Mouse (Mus musculus): ENCODE measurements at regions not wholly inside any gene's neighbourhood (a gene's known extent, or its start where the extent isn't known, plus 50 kb on each side); places are given as distances from the start of the nearest gene placed in this dataset.

DNA sequence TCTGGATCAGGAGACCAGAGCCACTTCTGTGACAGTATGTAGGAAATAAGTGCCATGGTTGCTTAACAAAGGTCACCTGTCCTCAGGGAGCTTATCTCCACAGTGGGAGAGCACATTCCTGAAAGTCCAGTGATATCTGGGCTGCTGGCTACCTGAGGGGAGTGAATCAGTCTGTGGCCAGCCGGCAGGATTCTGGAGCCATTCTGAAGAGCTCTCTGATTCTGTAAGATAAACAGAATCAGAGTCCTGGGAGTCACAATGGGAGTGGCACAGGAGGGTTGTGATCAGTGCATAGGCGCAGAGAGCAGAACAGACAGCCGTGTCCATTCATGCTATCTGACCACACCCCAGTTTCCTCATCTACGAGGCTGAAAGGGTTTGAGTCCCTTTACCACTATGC lies 116.0 kb upstream of the Slc22a23 start:
- Histone ChIP-seq H3K4me1 (peaks cover 7% of the 10 kb centered on the region), H3K9ac (replicated peaks) (no peak overlapping the region), H3K4me2 (replicated peaks) (no peak overlapping the region), H3K9me3 (no peaks in the 10 kb centered on the region), H3K4me3 (no peak overlapping the region), H3K36me3 (no peaks in the 10 kb centered on the region), H3K27ac (replicated peaks) (no peak overlapping the region), H3K27me3 (no peaks in the 10 kb centered on the region)
- 59% methylated on average over 4 of the region's 4 CpGs for WGBS
- ATAC-seq (ENCODE audit: low FRiP score, low read depth) = no peak

DNA sequence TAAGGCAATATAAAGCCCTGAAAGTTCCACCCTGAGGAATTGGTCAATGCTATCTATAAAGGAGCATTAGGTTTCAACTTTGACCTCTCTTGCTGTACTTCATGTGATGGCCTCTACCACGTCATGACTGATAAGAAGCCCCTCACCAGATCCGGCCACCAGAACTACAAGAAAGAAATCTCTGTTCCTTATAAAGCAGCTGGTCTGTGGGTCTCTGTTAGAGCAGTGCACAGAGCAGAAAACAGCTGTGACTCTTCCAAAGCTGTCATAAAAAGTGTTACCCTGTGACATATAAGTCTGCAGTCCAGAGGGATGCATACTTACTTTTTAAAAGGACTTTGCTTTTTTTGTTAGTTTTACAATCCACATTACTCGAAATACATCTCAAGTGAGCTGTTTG lies 111.1 kb upstream of the Slc22a23 start:
- no peaks in the 10 kb centered on the region for H3K9me3 ChIP-seq
- H3K4me2 ChIP-seq (replicated peaks) = no peak overlapping the region
- 85% methylated on average over 3 of the region's 3 CpGs for WGBS
- H3K9ac ChIP-seq (replicated peaks) = no peak overlapping the region
- H3K4me3 ChIP-seq = no peak overlapping the region
- H3K4me1 ChIP-seq = no peaks in the 10 kb centered on the region
- no peak overlapping the region for H3K27ac ChIP-seq (replicated peaks)
- ATAC-seq (ENCODE audit: low FRiP score, low read depth) = no peak
- H3K27me3 ChIP-seq = no peaks in the 10 kb centered on the region
- H3K36me3 ChIP-seq = no peaks in the 10 kb centered on the region

DNA sequence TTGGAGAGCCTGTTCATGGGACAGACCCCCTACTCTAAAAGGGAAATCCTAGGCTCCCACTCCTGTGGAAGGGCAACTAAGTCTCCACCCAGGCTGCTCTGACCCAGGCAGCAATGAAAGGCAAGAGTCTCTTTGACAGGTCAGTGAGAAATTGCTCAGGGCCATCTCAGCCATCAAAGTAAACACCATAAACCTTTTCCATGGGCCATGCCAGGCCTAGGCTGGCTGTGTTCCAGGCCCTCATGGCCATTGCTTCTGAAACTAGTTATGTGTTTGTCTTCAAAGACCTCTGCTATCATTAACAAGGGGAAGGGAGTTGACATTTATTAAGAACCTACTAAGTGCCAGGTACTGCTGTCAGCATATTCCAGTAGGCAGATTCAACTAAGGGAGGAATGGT lies 101.8 kb upstream of the Slc22a23 start:
- H3K4me2 ChIP-seq (replicated peaks) = no peak overlapping the region
- no peaks in the 10 kb centered on the region for H3K36me3 ChIP-seq
- H3K4me1 ChIP-seq = no peaks in the 10 kb centered on the region
- H3K27ac ChIP-seq (replicated peaks) = no peak overlapping the region
- H3K27me3 ChIP-seq = no peaks in the 10 kb centered on the region
- no peak overlapping the region for H3K4me3 ChIP-seq
- no peak overlapping the region for H3K9ac ChIP-seq (replicated peaks)
- H3K9me3 ChIP-seq = no peaks in the 10 kb centered on the region
- no peak for ATAC-seq (ENCODE audit: low FRiP score, low read depth)

DNA sequence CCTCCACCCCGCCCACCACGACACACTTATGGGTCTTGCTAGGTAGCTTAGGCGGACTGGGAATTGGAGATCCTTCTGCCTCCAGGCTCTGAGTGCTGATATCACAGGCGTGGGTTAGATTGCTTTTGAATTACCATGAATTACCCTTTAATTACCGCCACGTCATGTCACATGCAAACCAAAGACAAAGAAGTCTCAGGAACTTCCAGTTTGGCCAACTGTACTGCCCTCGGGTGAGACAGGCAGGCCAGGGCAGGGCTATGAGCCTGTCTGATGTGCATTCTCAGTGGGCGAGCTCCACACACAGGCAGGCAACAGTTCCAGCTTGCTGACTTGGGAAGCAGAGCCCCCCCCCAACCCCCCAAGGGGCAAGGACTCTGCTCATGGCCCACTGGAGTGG lies 101.3 kb upstream of the Slc22a23 start:
- 78% methylated on average over 8 of the region's 8 CpGs for WGBS
- no peak for ATAC-seq (ENCODE audit: low FRiP score, low read depth)

DNA sequence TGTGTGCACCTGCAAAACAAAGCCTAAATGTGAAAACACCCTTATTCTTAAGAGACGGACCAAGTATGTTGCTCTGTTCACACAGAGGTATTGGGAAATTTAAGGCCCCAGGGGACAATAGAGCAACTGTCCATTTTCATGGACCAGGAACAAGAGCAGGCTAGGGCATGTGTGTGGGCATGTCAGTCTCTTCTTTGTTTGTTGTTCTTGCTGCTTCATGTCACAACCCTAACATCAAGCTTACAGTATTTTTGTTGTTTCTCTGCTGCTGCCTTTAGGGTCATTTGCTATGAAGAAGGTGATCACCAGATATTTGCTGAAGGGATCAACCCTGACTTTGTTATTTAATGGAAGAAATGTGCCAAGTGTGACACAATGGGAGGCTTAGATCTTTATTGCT lies 96.4 kb upstream of the Slc22a23 start:
- H3K36me3 ChIP-seq = no peaks in the 10 kb centered on the region
- H3K4me2 ChIP-seq (replicated peaks) = no peak overlapping the region
- peaks cover 2% of the 10 kb centered on the region; the same call in 1 of the 2 replicates for H3K27me3 ChIP-seq
- no peaks in the 10 kb centered on the region for H3K9me3 ChIP-seq
- H3K9ac ChIP-seq (replicated peaks) = no peak overlapping the region
- H3K4me3 ChIP-seq = no peak overlapping the region
- no peak overlapping the region for H3K27ac ChIP-seq (replicated peaks)
- 45% methylated on average over 1 of the region's 1 CpGs for WGBS
- no peak for ATAC-seq (ENCODE audit: low FRiP score, low read depth)
- H3K4me1 ChIP-seq = peaks cover 5% of the 10 kb centered on the region; the same call in 1 of the 2 replicates

More for the DNA sequence above, 101.3 kb upstream of the Slc22a23 start:
- no peak overlapping the region for H3K4me3 ChIP-seq
- H3K27me3 ChIP-seq = no peaks in the 10 kb centered on the region
- H3K27ac ChIP-seq (replicated peaks) = no peak overlapping the region
- no peak overlapping the region for H3K9ac ChIP-seq (replicated peaks)
- H3K4me2 ChIP-seq (replicated peaks) = no peak overlapping the region
- H3K9me3 ChIP-seq = no peaks in the 10 kb centered on the region
- H3K36me3 ChIP-seq = no peaks in the 10 kb centered on the region
- H3K4me1 ChIP-seq = peaks cover under 1% of the 10 kb centered on the region; the same call in 1 of the 2 replicates

DNA sequence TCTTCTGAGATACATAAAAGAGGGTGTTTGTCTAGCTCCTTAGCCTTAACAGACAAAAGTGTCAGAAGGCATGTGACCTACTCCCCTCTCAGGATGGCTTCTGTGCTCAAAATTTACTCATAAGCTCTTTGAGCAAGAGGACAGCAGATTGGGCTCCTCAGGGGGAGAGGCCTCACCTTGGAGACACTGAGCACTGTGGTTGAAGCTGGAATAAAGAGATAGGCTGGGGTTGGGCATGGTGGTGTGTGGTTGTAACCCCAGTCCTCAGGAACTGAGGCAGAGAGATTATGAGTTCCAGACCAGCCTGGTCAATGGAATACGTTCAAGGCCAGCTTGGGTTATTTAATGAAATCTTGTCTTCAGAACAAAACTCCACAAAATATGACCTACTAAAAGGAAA lies 82.5 kb upstream of the Slc22a23 start:
- H3K4me3 ChIP-seq = no peak overlapping the region
- ATAC-seq (ENCODE audit: low FRiP score, low read depth) = no peak
- no peaks in the 10 kb centered on the region for H3K9me3 ChIP-seq
- H3K36me3 ChIP-seq = no peaks in the 10 kb centered on the region
- no peaks in the 10 kb centered on the region for H3K27me3 ChIP-seq
- WGBS = 95% methylated on average over 1 of the region's 1 CpGs
- H3K27ac ChIP-seq (replicated peaks) = no peak overlapping the region
- H3K4me1 ChIP-seq = no peaks in the 10 kb centered on the region
- H3K9ac ChIP-seq (replicated peaks) = no peak overlapping the region
- H3K4me2 ChIP-seq (replicated peaks) = no peak overlapping the region

DNA sequence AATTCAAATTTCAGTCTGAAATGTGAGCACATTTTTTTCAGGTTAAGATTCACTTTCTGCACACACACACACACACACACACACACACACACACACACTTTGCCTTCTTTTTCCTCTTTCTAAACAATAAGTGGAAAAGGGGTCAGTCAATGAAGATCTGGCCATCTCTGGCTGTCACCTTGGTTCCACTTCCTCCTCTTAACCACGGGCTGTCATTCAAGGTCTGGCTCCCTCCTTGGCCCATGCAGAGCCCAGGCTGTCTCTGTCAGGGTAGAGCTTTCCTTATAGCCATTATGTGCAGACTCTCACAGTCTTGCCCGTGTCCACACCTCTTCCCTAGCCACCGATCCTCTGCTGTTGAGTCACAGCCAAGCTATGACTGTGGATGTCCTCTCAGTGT lies 79.9 kb upstream of the Slc22a23 start:
- H3K4me2 ChIP-seq (replicated peaks) = no peak overlapping the region
- ATAC-seq (ENCODE audit: low FRiP score, low read depth) = no peak
- WGBS = 80% methylated on average over 3 of the region's 3 CpGs

DNA sequence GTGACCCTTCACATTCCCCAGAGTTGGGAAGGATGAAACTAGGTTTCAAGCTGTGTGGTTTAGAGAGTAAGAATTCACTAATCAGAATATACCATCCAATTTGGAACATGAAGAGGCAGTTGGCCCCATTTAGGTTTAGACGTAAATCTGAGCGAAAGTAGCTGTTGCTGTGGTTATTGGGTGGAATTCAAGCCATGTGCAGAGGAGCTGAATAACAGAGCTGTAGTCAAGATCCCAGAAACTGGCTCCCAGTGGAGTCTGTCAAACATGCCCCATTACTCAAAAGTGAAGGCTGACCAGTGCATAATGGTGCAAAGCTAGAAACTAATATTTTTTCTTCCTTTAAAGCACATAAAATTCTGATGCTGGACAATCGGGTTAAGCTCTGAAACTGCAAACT lies 76.7 kb upstream of the Slc22a23 start:
- Histone ChIP-seq H3K9ac (replicated peaks) (no peak overlapping the region), H3K9me3 (no peaks in the 10 kb centered on the region), H3K27ac (replicated peaks) (no peak overlapping the region), H3K4me2 (replicated peaks) (no peak overlapping the region), H3K4me3 (no peak overlapping the region), H3K27me3 (no peaks in the 10 kb centered on the region), H3K36me3 (no peaks in the 10 kb centered on the region), H3K4me1 (no peaks in the 10 kb centered on the region)
- ATAC-seq (ENCODE audit: low FRiP score, low read depth) = no peak
- WGBS = 66% methylated on average over 3 of the region's 3 CpGs

More for the DNA sequence above, 79.9 kb upstream of the Slc22a23 start:
- Histone ChIP-seq H3K9me3 (no peaks in the 10 kb centered on the region), H3K4me1 (no peaks in the 10 kb centered on the region), H3K4me3 (no peak overlapping the region), H3K9ac (replicated peaks) (no peak overlapping the region), H3K36me3 (no peaks in the 10 kb centered on the region), H3K27me3 (no peaks in the 10 kb centered on the region), H3K27ac (replicated peaks) (no peak overlapping the region)

DNA sequence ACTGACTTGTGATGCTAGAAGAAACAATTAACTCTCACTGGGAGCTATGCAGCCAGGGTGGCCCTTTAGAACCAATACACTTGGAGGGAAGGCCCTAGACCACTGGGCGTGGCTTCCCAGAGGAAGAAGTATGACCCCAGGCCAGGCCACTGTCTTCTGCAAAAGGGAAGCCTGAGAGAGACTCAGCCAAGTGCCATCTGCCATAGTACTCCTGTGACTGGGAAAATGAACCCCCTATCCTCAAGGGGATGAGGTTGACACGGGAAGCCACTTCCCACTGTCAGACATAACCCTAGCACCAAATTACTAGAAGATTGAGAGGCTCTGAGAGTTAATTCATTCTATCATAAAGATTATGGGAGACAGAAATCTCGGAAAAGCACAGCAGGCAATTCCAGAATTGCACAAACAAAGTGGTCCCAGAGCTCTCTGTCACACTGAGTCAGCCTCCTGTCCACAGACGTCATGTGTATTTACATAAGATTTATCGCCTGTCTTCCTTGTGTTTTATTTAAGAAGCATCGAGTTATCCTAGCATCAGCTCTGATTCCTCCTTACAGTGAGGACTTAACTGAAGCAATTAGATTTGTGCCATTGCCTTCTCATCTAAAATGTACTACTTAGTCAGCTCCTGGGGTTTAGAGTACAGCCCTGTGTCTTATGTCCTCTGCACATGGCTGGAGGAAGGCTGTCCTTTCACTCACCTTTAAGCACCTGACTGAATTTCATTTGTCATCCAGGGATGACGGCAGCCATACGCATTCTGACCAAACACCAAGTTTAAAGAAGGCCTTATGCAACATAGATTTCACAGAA lies 75.6 kb upstream of the Slc22a23 start:
- Histone ChIP-seq H3K27me3 (no peaks in the 10 kb centered on the region), H3K9ac (replicated peaks) (no peak overlapping the region), H3K27ac (replicated peaks) (no peak overlapping the region), H3K4me1 (no peaks in the 10 kb centered on the region), H3K9me3 (no peaks in the 10 kb centered on the region), H3K36me3 (no peaks in the 10 kb centered on the region), H3K4me3 (no peak overlapping the region), H3K4me2 (replicated peaks) (no peak overlapping the region)
- 77% methylated on average over 8 of the region's 8 CpGs for WGBS
- ATAC-seq (ENCODE audit: low FRiP score, low read depth) = no peak

DNA sequence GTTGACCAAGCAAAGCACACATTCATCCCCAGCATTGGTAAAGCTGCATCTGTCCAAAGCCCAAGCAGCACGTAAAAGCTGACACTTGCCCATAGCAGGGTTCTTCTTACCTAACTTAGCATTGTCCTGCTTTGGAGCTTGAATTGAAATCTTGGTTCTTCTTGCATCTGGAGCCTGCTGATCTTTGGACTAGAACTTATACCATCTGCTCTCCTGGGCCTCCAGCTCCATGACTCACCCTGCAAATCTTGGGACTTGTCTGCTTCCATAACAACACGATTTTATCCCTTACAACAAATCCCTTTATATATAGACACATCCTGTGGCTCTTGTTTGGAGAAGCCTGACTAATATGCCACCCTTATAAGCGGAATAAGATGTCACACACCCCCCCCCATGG lies 74.1 kb upstream of the Slc22a23 start:
- Histone ChIP-seq H3K4me3 (no peak overlapping the region), H3K27me3 (no peaks in the 10 kb centered on the region), H3K4me2 (replicated peaks) (no peak overlapping the region), H3K9me3 (no peaks in the 10 kb centered on the region), H3K27ac (replicated peaks) (no peak overlapping the region), H3K9ac (replicated peaks) (no peak overlapping the region), H3K4me1 (no peaks in the 10 kb centered on the region), H3K36me3 (no peaks in the 10 kb centered on the region)
- no peak for ATAC-seq (ENCODE audit: low FRiP score, low read depth)
- WGBS = 87% methylated on average over 3 of the region's 3 CpGs

DNA sequence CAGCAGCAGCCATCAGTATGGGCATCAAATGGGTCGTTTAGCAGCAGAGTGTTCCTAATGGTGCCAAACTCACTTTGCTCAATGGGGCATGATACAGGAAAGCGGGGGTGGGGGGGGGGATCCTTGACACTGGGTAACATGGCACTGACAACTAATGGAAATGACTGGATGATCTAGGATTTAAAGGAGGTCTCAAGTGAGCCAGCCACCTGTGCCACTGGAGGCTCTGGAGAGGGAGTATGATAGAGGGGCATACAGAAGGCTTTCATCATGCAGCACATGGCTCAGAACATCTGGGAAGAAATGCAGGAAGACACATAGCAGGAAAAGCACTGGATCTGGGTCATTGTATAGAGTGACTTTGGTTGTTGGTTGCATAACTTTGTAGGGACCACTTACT lies 71.6 kb upstream of the Slc22a23 start:
- no peaks in the 10 kb centered on the region for H3K27me3 ChIP-seq
- no peak for ATAC-seq (ENCODE audit: low FRiP score, low read depth)
- H3K36me3 ChIP-seq = no peaks in the 10 kb centered on the region
- WGBS = 84% methylated on average over 2 of the region's 2 CpGs
- no peak overlapping the region for H3K4me3 ChIP-seq
- no peak overlapping the region for H3K9ac ChIP-seq (replicated peaks)
- H3K9me3 ChIP-seq = no peaks in the 10 kb centered on the region
- no peak overlapping the region for H3K27ac ChIP-seq (replicated peaks)
- no peak overlapping the region for H3K4me2 ChIP-seq (replicated peaks)
- H3K4me1 ChIP-seq = no peaks in the 10 kb centered on the region

DNA sequence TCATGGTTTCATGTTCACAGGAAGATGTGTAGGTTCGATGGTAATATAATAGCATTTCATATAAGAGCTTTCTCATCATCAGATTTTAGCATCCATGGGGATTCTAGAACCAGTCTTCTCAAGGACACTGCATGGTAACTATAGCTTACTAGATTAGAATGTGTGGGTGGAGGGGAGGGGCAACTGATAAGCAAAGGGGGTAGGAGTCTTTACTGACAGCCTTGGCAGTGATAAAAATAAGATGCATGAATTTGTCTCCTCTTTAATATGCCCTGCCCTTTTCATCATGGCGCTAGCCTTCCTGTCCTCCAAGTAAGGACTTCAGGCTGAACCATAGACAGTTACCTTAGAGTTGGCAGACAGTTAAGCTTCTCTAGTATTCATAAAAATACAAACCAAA lies 69.6 kb upstream of the Slc22a23 start:
- 88% methylated on average over 2 of the region's 2 CpGs for WGBS
- Histone ChIP-seq H3K4me2 (replicated peaks) (no peak overlapping the region), H3K4me3 (no peak overlapping the region), H3K4me1 (no peaks in the 10 kb centered on the region), H3K36me3 (no peaks in the 10 kb centered on the region), H3K9me3 (no peaks in the 10 kb centered on the region), H3K9ac (replicated peaks) (no peak overlapping the region), H3K27me3 (no peaks in the 10 kb centered on the region), H3K27ac (replicated peaks) (no peak overlapping the region)
- ATAC-seq (ENCODE audit: low FRiP score, low read depth) = no peak

DNA sequence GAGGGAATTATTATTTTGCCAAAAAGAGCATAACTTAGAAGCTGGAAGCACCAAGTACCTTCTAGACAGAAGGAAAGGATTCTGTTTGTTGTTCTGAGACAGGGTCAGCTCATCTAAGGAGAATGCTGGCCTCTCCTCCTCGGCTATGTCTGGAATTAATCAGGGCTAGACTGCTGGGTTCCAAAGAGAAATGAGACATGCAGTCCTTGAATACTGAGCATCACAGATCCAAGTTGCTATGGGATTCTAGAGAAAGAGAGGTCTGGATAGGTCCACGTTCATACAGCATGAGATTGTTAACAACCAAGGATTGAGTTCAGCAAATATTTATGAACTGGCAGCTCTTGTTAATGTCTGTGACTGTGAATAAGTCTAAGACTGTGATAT lies 63.7 kb upstream of the Slc22a23 start:
- WGBS = 51% methylated on average over 2 of the region's 2 CpGs

More for the DNA sequence above, 63.7 kb upstream of the Slc22a23 start:
- Histone ChIP-seq H3K9ac (replicated peaks) (no peak overlapping the region), H3K4me3 (no peak overlapping the region), H3K36me3 (no peaks in the 10 kb centered on the region), H3K4me2 (replicated peaks) (no peak overlapping the region), H3K9me3 (no peaks in the 10 kb centered on the region), H3K27me3 (no peaks in the 10 kb centered on the region), H3K4me1 (no peaks in the 10 kb centered on the region), H3K27ac (replicated peaks) (no peak overlapping the region)
- ATAC-seq (ENCODE audit: low FRiP score, low read depth) = no peak
